Mouse (Mus musculus) stomach, postnatal 0 days (tissue): Measurements from ENCODE around the gene Iqschfp. TPM values are rescaled to one million over a fixed set of nuclear protein-coding genes. Genes with fewer than 3 reads are reported as not detected.

Experiments used
- ATAC-seq: fragments of 200-750 bp; cut with Nextera tagmentation; 2 replicates; pipeline ENCODE4 v1.8.0; 2017; ENCODE audit not compliant: low FRiP score, low TSS enrichment
- DNase-seq: peaks from one replicate; pipeline ENCODE4 v3.0.0-alpha.2; 2016; ENCODE audit warnings: low spot score
- H3K27ac ChIP-seq: fragments of 300-500 bp; sonication (generic); replicated peaks from 2 replicates; pipeline ENCODE4 v1.5.1; 2014; ENCODE audit warnings: mild to moderate bottlenecking, control low read depth
- H3K27me3 ChIP-seq: fragments of 300-500 bp; sonication (generic); 2 replicates; pipeline ENCODE4 v1.6.1; 2014; ENCODE audit warnings: low read length; ENCODE audit not compliant: control insufficient read depth, insufficient read depth
- H3K36me3 ChIP-seq: fragments of 300-500 bp; sonication (generic); 2 replicates; pipeline ENCODE4 v1.6.1; 2014; ENCODE audit warnings: low read length, mixed read lengths; ENCODE audit not compliant: control insufficient read depth, insufficient read depth
- H3K4me1 ChIP-seq: fragments of 300-500 bp; sonication (generic); replicated peaks from 2 replicates; pipeline ENCODE4 v1.6.1; 2014; ENCODE audit warnings: antibody characterized with exemption; ENCODE audit not compliant: control insufficient read depth, insufficient read depth
- H3K4me2 ChIP-seq: fragments of 300-500 bp; sonication (generic); replicated peaks from 2 replicates; pipeline ENCODE4 v1.6.1; 2014; ENCODE audit warnings: low read depth, mild to moderate bottlenecking, control low read depth, moderate library complexity
- H3K4me3 ChIP-seq: fragments of 300-500 bp; sonication (generic); 2 replicates; pipeline ENCODE4 v1.5.1; 2014; ENCODE audit warnings: low read depth, low read length, control low read depth
- H3K9ac ChIP-seq: fragments of 300-500 bp; sonication (generic); 2 replicates; pipeline ENCODE4 v1.6.1; 2014; ENCODE audit warnings: mild to moderate bottlenecking, low read length, control low read depth, mixed read lengths
- H3K9me3 ChIP-seq: fragments of 300-500 bp; sonication (generic); 2 replicates; pipeline ENCODE4 v1.6.1; 2016; ENCODE audit warnings: low read length; ENCODE audit not compliant: control insufficient read depth
- CTCF ChIP-seq: IDR thresholded peaks from 2 replicates; pipeline ENCODE4 v1.5.1; 2016; ENCODE audit warnings: antibody characterized with exemption, low read depth, mild to moderate bottlenecking, moderate library complexity
- EP300 ChIP-seq: optimal IDR thresholded peaks from 2 replicates; pipeline ENCODE3; 2016; ENCODE audit warnings: antibody characterized with exemption
- WGBS: fragments of 180-500 bp; shearing (Covaris S2); extraction: QIAGEN DNeasy Blood & Tissue Kit; methylation state at CpG from one replicate; pipeline ENCODE4 v1.1.7; 2014; 5-methylcytosine and 5-hydroxymethylcytosine counted together
- polyA plus RNA-seq: library from polyadenylated mRNA; unstranded; fragments of >200 nt; fragmentation: Nextera tagmentation; extraction: Ambion mirVana; gene quantifications from 2 replicates; pipeline ENCODE4 v1.2.1, GENCODE M21; 2015

Gene Iqschfp
- polyA plus RNA-seq, 1 experiment from 2014 or later: 0.08 TPM

DNA sequence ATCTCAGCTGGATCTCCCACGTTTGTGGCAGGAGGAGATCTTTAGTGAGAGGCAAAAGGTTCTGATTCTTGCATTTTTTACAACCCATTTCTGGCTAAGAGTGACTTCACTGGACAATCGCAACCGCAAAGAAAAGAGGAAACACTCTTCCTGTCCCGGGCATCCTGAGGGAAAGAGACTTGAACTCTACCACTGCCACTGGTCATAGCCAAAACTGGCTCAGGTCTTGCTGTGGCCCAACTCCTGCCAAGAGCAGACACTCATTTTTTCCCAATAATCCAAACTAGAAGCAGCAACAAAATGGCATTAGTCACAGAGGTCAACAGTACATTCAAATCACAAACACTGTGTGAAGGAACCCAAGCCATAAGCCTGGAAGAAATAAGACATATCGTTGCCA is 770.4 kb downstream of the Iqschfp start:
- H3K27me3 ChIP-seq: no peaks in the 10 kb centered on the region
- no peak overlapping the region for H3K9ac ChIP-seq
- H3K4me1 ChIP-seq: no peaks in the 10 kb centered on the region
- TF ChIP-seq CTCF (no peak), EP300 (no peak)
- H3K9me3 ChIP-seq: no peaks in the 10 kb centered on the region
- DNase-seq (no peak), ATAC-seq (no peak)
- no peak overlapping the region for H3K4me2 ChIP-seq
- H3K4me3 ChIP-seq: no peak overlapping the region
- H3K27ac ChIP-seq: no peak overlapping the region
- no peaks in the 10 kb centered on the region for H3K36me3 ChIP-seq
- 83% methylated on average over 5 of the region's 5 CpGs for WGBS

DNA sequence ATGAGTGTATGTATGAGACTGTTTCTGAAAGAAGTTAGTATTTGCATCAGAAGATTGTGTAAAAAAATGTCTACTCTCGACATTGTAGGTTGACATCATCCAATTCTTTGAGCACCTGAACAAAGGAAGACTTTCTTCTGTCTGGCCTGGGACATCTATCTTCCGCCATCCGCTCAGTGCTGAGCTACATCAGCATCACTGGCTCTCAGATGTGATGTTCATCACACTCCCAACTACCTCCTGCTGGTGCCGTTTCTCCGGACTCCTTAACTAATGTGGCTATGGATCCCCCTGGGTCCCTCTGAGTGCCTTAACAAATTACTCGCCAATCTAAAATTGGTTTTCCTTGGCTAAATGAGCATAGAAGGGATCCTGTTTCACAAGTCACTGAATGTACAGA is 772.3 kb downstream of the Iqschfp start:
- H3K4me2 ChIP-seq: no peak overlapping the region
- DNase-seq (no peak), ATAC-seq (no peak)
- H3K27ac ChIP-seq: no peak overlapping the region
- H3K36me3 ChIP-seq: no peaks in the 10 kb centered on the region
- 83% methylated on average over 6 of the region's 6 CpGs for WGBS
- no peak overlapping the region for H3K4me3 ChIP-seq
- H3K4me1 ChIP-seq: no peaks in the 10 kb centered on the region
- no peak overlapping the region for H3K9ac ChIP-seq
- TF ChIP-seq CTCF (no peak), EP300 (no peak)
- no peaks in the 10 kb centered on the region for H3K9me3 ChIP-seq
- no peaks in the 10 kb centered on the region for H3K27me3 ChIP-seq

DNA sequence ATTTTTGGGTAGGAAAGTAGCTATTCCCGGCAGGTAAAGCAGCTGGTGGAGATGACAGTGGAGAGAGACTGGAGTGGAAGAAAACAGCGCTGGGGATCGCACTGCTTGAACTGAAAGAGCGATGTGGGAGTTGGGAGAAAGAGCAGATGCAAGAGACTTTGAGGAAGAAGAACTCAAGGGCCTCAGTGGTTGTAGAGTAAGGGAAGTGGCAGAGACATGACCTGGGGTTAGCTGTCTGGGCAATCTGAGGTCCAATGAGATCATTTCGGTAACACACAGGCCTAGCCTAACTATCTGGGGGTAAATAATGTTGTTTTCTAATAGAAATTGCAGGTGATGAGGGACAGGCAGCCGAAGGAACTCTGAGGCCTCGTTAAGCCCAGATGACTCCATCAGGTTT is 774.3 kb downstream of the Iqschfp start:
- no peaks in the 10 kb centered on the region for H3K27me3 ChIP-seq
- H3K9me3 ChIP-seq: no peaks in the 10 kb centered on the region
- ATAC-seq (no peak), DNase-seq (no peak)
- H3K27ac ChIP-seq: no peak overlapping the region
- no peaks in the 10 kb centered on the region for H3K4me1 ChIP-seq
- no peaks in the 10 kb centered on the region for H3K36me3 ChIP-seq
- WGBS: 93% methylated on average over 7 of the region's 7 CpGs
- no peak overlapping the region for H3K4me3 ChIP-seq
- no peak overlapping the region for H3K9ac ChIP-seq
- TF ChIP-seq CTCF (no peak), EP300 (no peak)
- H3K4me2 ChIP-seq: no peak overlapping the region

DNA sequence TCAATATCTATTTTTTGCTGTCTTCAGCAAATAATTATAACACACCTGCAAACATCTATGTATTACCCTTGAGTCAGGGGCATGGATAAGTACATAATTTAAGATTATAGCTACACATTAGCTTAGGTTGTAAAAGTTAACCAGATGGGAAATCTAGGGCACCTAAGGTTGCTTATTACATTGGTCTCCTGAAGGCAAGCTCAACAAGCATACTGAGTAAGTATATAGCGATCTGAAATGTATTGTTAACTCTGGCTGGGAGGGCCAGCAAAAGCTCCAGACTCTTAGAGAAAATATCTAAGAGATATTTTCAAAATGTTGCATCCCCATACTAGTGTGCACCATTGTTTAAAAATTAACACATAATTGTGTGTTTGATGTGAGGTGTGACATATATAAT is 775.8 kb downstream of the Iqschfp start:
- DNase-seq (no peak), ATAC-seq (no peak)
- H3K4me2 ChIP-seq: no peak overlapping the region
- H3K27ac ChIP-seq: no peak overlapping the region
- no peaks in the 10 kb centered on the region for H3K9me3 ChIP-seq
- H3K4me3 ChIP-seq: no peak overlapping the region
- no peaks in the 10 kb centered on the region for H3K27me3 ChIP-seq
- no peak for TF ChIP-seq EP300
- no peak for TF ChIP-seq CTCF
- 98% methylated on average over 1 of the region's 1 CpGs for WGBS
- H3K4me1 ChIP-seq: no peaks in the 10 kb centered on the region
- no peaks in the 10 kb centered on the region for H3K36me3 ChIP-seq
- H3K9ac ChIP-seq: no peak overlapping the region

DNA sequence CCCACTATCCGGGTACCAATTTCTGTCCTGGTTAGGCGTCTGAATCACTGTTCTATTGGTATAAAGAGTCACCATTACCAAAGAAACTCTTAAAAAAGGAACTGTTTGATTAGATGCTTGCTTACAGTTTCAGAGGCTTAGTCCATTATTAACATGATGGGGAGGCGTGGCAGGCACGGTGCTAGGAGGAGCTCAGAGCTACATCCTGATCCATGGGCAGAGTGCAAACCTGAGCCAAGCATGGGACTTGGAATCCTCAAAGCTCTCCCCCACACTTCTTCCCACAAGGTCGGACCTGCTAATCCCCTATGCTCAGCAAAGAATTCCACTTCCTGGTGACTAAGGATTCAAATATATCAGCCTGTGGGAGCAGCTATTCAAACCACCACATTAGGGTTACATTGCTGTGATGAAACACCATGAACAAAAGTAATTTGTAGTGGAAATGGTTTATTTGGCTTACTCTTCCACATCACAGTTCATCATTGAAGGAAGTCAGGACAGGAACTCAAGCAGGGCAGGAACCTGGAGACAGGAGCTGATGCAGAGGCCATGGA is 777.5 kb downstream of the Iqschfp start:
- 67% methylated on average over 5 of the region's 5 CpGs for WGBS
- Histone ChIP-seq H3K9me3 (no peaks in the 10 kb centered on the region), H3K4me2 (no peak overlapping the region), H3K36me3 (no peaks in the 10 kb centered on the region), H3K4me1 (no peaks in the 10 kb centered on the region), H3K27ac (no peak overlapping the region), H3K9ac (no peak overlapping the region), H3K4me3 (no peak overlapping the region), H3K27me3 (no peaks in the 10 kb centered on the region)
- TF ChIP-seq EP300: no peak
- no peak for TF ChIP-seq CTCF
- DNase-seq (no peak), ATAC-seq (no peak)

DNA sequence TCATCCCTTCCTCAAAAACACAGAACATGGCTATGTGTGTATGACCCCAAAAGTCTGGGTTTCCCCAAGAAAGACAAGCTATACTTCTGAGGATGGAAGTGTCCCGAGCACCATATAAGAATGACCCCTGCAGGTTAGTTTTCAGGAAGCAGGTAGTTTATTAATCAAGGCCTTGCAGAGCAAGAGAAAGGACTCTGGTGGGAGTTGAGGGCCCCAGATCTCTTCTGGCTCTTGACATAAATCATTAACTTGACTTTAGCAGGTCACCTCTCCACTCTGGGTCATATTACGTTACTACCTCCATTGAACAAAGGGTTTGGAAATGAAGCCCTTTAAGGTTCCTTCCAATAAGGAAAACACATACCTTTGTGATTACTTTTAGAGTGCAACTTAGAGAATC is 782.7 kb downstream of the Iqschfp start:
- Histone ChIP-seq H3K36me3 (no peaks in the 10 kb centered on the region), H3K27ac (no peak overlapping the region), H3K4me1 (no peaks in the 10 kb centered on the region), H3K4me3 (no peak overlapping the region), H3K9ac (no peak overlapping the region), H3K4me2 (no peak overlapping the region), H3K27me3 (no peaks in the 10 kb centered on the region), H3K9me3 (no peaks in the 10 kb centered on the region)
- ATAC-seq (no peak), DNase-seq (no peak)
- no peak for TF ChIP-seq CTCF
- TF ChIP-seq EP300: no peak
- 64% methylated on average over 2 of the region's 2 CpGs for WGBS
